Mouse (Mus musculus): ENCODE measurements at regions not wholly inside any gene's neighbourhood (a gene's known extent, or its start where the extent isn't known, plus 50 kb on each side); places are given as distances from the start of the nearest gene placed in this dataset.

DNA sequence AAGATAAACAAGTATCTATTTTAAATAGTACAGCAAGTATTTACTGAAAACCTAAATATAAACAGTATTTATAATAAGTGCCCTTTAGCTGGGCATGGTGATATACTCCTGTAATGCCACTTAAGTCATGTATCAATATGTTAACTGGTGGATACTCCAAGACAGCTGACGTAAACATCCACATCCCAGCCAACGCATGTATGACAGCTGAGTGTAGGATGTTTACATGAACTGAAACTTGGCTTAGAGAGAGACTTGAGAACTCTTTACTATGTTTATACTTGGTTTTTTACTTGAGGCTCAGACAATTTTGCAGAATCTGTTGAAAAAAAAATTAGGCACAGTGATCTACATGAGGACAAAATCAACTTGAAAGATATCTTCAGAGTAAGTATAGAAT, 1836.6 kb upstream of the Lrrc6 start:
- no peak for TF ChIP-seq CTCF (IDR thresholded peaks at IDR 0.05; ENCODE audit: control insufficient read depth, insufficient read depth, low read length)
- no peak for TF ChIP-seq POLR2A (IDR thresholded peaks at IDR 0.05; ENCODE audit: borderline replicate concordance, control insufficient read depth, low read depth, low read length)

All from bone marrow, adult 2 months (tissue).